Mouse (Mus musculus) neural tube, embryonic 11.5 days (tissue): ENCODE data around the gene Unc13a. TPM values are rescaled to one million over a fixed set of nuclear protein-coding genes. Genes with fewer than 3 reads are reported as not detected.

Experiments
- ATAC-seq: fragments of 200-750 bp; cut with Nextera tagmentation; 2 replicates; pipeline ENCODE4 v1.8.0; 2017; ENCODE audit warnings: moderate number of reproducible peaks, mild to moderate bottlenecking, moderate TSS enrichment, moderate library complexity; ENCODE audit not compliant: insufficient read depth, low FRiP score, low TSS enrichment
- DNase-seq: peaks from one replicate; pipeline ENCODE4 v3.0.0-alpha.2; 2015; ENCODE audit warnings: low spot score
- H3K27ac ChIP-seq: fragments of 300-500 bp; sonication (generic); 2 replicates; pipeline ENCODE4 v1.5.1; 2014; ENCODE audit warnings: low read depth, mild to moderate bottlenecking, low read length
- H3K27me3 ChIP-seq: fragments of 300-500 bp; sonication (generic); 2 replicates; pipeline ENCODE4 v1.6.1; 2014; ENCODE audit warnings: mild to moderate bottlenecking, low read length, mixed read lengths; ENCODE audit not compliant: control insufficient read depth, insufficient read depth
- H3K36me3 ChIP-seq: fragments of 300-500 bp; sonication (generic); 2 replicates; pipeline ENCODE4 v1.6.1; 2014; ENCODE audit warnings: mild to moderate bottlenecking, low read length, moderate library complexity, mixed read lengths; ENCODE audit not compliant: control insufficient read depth, insufficient read depth
- H3K4me1 ChIP-seq: fragments of 300-500 bp; sonication (generic); 2 replicates; pipeline ENCODE4 v1.6.1; 2014; ENCODE audit warnings: low read length, mixed read lengths; ENCODE audit not compliant: control insufficient read depth, insufficient read depth
- H3K4me2 ChIP-seq: fragments of 300-500 bp; sonication (generic); 2 replicates; pipeline ENCODE4 v1.6.1; 2014; ENCODE audit warnings: low read depth, mild to moderate bottlenecking, moderate library complexity
- H3K4me3 ChIP-seq: fragments of 300-500 bp; sonication (generic); 2 replicates; pipeline ENCODE4 v1.5.1; 2014; ENCODE audit warnings: low read depth, low read length
- H3K9ac ChIP-seq: fragments of 300-500 bp; sonication (generic); 2 replicates; pipeline ENCODE4 v1.6.1; 2014; ENCODE audit warnings: mild to moderate bottlenecking, low read length
- H3K9me3 ChIP-seq: fragments of 300-500 bp; sonication (generic); 2 replicates; pipeline ENCODE4 v1.6.1; 2016; ENCODE audit warnings: low read length; ENCODE audit not compliant: control insufficient read depth
- WGBS: fragments of 180-500 bp; shearing (Covaris S2); extraction: QIAGEN DNeasy Blood & Tissue Kit; methylation state at CpG from one replicate; pipeline ENCODE4 v1.1.7; 2014; 5-methylcytosine and 5-hydroxymethylcytosine counted together
- polyA plus RNA-seq: library from polyadenylated mRNA; unstranded; fragments of >200 nt; fragmentation: Nextera tagmentation; extraction: Ambion mirVana; gene quantifications from 2 replicates; pipeline ENCODE4 v1.2.1, GENCODE M21; 2014

The Unc13a gene
- polyA plus RNA-seq, 1 experiment from 2014 or later, result 7.7 TPM

DNA sequence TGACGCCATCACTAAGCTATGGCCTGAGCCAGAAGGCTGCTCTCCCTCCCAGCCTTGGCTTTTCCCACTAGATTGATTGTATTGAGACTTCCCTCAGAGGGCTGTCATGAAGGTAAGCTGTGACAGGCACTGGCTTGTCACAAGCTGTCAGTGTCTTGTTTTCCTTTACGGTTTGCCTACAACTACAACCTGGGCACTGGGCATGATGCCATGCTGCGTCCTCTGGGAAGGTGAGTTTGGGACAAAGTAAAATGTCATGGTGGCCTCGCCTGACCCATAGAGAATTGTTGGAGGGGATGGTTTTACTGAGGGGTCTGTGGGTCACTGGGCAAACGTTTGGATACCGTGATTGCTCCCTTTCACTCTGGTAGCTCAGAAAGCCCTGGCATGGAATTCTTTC lies 33.2 kb downstream of the Unc13a start:
- H3K27me3 ChIP-seq, result peaks cover 11% of the 10 kb centered on the region
- no peak overlapping the region for H3K4me3 ChIP-seq
- H3K9ac ChIP-seq, result no peak overlapping the region
- no peaks in the 10 kb centered on the region for H3K9me3 ChIP-seq
- H3K4me2 ChIP-seq, result no peak overlapping the region
- peaks cover 2% of the 10 kb centered on the region; the same call in 1 of the 2 replicates for H3K36me3 ChIP-seq
- WGBS, result 73% methylated on average over 6 of the region's 6 CpGs
- no peak for DNase-seq
- H3K4me1 ChIP-seq, result no peaks in the 10 kb centered on the region
- no peak overlapping the region for H3K27ac ChIP-seq
- no peak for ATAC-seq

DNA sequence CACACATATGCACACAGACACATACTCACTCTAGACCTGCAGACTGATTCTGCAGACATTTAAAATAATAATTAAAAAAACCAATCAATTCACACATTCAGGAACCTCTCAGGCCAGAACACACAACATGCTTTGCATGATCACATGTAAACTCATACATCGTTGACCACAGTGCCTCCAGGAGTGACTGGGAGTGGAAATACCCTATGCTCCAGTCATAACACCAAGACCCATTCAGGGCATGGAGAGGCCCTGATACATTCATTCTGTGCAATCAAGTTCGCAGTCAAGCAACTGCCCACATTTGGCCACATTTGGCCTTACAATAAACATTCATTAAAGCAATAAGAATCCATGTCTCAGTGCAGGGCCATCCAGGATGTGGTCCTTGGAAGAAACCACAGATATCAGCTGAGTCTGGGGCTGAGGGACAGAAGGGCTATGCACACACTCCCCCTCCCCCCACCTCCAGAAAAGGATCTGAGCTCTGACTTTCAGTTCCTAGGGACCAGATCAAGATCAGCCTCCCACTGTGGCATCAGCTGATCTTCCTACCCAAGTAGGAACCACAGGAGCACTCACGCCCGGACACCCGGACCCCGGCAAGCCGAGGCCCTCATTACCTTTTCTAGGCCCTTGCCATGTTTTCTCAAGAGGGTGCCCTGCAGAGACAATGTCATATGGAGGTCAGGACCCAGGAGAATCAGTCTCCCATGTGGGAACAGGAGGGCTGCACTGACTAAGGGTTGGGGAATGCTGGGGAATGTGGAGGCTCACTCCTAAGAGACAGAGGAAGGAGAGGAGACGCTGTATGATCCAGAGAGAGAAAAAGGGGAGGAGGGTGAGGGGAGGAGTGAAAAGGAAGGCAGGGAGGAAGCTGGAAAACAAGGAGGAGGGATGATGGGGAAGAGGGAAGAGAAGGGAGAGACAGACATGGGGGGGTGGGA lies 34.1 kb downstream of the Unc13a start:
- H3K36me3 ChIP-seq, result peaks cover 2% of the 10 kb centered on the region; the same call in 1 of the 2 replicates
- H3K4me2 ChIP-seq, result no peak overlapping the region
- H3K9me3 ChIP-seq, result peaks cover 7% of the 10 kb centered on the region
- H3K4me3 ChIP-seq, result no peak overlapping the region
- no peak for ATAC-seq
- 64% methylated on average over 8 of the region's 8 CpGs for WGBS
- DNase-seq, result no peak
- no peaks in the 10 kb centered on the region for H3K4me1 ChIP-seq
- no peak overlapping the region for H3K9ac ChIP-seq
- H3K27me3 ChIP-seq, result peaks cover 14% of the 10 kb centered on the region
- H3K27ac ChIP-seq, result no peak overlapping the region

GRCm38 (mm10) chr8:71633981-71634667 lies 37.4 kb downstream of the Unc13a start:
- 0 out of 2 replicates have a peak, but pooled peaks have one; percentile 12 for ATAC-seq
- DNase-seq, result peak; percentile 74

GRCm38 (mm10) chr8:71633164-71633563 lies 38.4 kb downstream of the Unc13a start:
- Histone ChIP-seq H3K27ac (no peak overlapping the region), H3K4me1 (peaks cover 9% of the 10 kb centered on the region), H3K4me2 (no peak overlapping the region), H3K9ac (no peak overlapping the region), H3K4me3 (no peak overlapping the region), H3K36me3 (peaks cover 2% of the 10 kb centered on the region; the same call in 1 of the 2 replicates), H3K9me3 (peaks cover 7% of the 10 kb centered on the region), H3K27me3 (peaks cover 25% of the 10 kb centered on the region)
- no peak for DNase-seq
- ATAC-seq, result no peak
- 11% methylated on average over 19 of the region's 22 CpGs for WGBS

More at GRCm38 (mm10) chr8:71633981-71634667, 37.4 kb downstream of the Unc13a start:
- H3K9me3 ChIP-seq, result peaks cover 7% of the 10 kb centered on the region
- H3K9ac ChIP-seq, result peak overlapping the region; percentile 15; the same call in 1 of the 2 replicates
- peaks cover 9% of the 10 kb centered on the region for H3K4me1 ChIP-seq
- 2% methylated on average over 26 of the region's 26 CpGs for WGBS
- H3K4me2 ChIP-seq, result peak overlapping the region; percentile 25
- H3K4me3 ChIP-seq, result no peak overlapping the region
- peaks cover 25% of the 10 kb centered on the region for H3K27me3 ChIP-seq
- no peak overlapping the region for H3K27ac ChIP-seq
- peaks cover 2% of the 10 kb centered on the region; the same call in 1 of the 2 replicates for H3K36me3 ChIP-seq

- Histone ChIP-seq H3K4me1 (peaks cover 9% of the 10 kb centered on the region), H3K27me3 (peaks cover 25% of the 10 kb centered on the region), H3K4me3 (no peak overlapping the region), H3K9ac (no peak overlapping the region), H3K9me3 (peaks cover 7% of the 10 kb centered on the region), H3K4me2 (no peak overlapping the region), H3K27ac (no peak overlapping the region), H3K36me3 (peaks cover 2% of the 10 kb centered on the region; the same call in 1 of the 2 replicates)
- DNase-seq (no peak), ATAC-seq (no peak)
- WGBS, result 50% methylated on average over 2 of the region's 2 CpGs
Observed at GRCm38 (mm10) chr8:71631897-71632296, 39.7 kb downstream of the Unc13a start.

DNA sequence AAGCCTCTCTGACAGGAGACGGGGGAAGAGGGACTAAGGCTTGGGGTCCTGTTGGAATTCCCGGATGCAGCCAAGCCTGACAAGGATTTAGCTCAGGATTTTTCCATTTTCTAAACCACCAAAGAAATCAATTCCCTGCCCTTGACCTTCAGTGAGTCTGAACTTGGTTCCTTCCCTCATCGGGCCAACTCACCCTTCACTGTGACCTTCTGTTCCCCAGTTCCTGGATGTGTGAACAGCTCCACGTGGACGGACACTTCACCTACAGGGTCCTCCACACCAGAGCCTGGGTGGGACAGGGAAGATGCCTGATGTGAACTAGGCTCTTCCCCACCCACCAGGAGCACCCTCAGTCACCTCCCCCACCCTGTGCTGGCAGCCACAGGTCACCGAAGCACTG lies 40.8 kb downstream of the Unc13a start:
- no peak for DNase-seq
- no peak for ATAC-seq
- Histone ChIP-seq H3K27me3 (peaks cover 25% of the 10 kb centered on the region), H3K4me1 (peaks cover 9% of the 10 kb centered on the region), H3K9me3 (peaks cover 7% of the 10 kb centered on the region), H3K27ac (no peak overlapping the region), H3K9ac (no peak overlapping the region), H3K36me3 (peaks cover 2% of the 10 kb centered on the region; the same call in 1 of the 2 replicates), H3K4me2 (no peak overlapping the region), H3K4me3 (no peak overlapping the region)
- 90% methylated on average over 6 of the region's 6 CpGs for WGBS

DNA sequence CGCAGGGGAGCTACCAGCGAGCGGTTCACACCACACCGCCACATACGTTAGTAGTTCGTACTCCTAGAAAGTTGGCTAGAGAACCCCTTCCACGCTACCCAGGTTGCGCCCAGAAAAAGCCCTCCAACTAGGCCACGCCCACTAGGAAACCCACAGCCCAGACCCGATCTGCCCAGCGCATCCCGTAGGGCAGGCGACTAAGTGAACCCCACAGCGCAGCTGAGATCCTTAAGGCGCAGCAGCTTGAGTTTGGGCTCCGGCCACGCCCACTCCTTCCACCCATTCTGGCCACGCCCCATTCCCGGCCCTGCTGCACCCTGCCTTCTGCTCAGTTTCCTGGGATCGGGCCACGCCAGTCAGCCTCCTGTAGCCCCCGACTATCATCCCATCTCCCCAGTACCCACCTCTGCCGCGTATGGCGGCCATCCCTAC lies 41.8 kb downstream of the Unc13a start:
- Histone ChIP-seq H3K4me1 (peaks cover 9% of the 10 kb centered on the region), H3K4me2 (peak overlapping the region; percentile 85), H3K27ac (no peak overlapping the region), H3K36me3 (peaks cover 2% of the 10 kb centered on the region; the same call in 1 of the 2 replicates), H3K4me3 (peak overlapping the region; percentile 43), H3K9me3 (peaks cover 7% of the 10 kb centered on the region), H3K9ac (peak overlapping the region; percentile 44; the same call in 1 of the 2 replicates), H3K27me3 (peaks cover 22% of the 10 kb centered on the region)
- peak; percentile 28 for ATAC-seq
- DNase-seq, result peak; percentile 65
- 2% methylated on average over 25 of the region's 25 CpGs for WGBS

DNA sequence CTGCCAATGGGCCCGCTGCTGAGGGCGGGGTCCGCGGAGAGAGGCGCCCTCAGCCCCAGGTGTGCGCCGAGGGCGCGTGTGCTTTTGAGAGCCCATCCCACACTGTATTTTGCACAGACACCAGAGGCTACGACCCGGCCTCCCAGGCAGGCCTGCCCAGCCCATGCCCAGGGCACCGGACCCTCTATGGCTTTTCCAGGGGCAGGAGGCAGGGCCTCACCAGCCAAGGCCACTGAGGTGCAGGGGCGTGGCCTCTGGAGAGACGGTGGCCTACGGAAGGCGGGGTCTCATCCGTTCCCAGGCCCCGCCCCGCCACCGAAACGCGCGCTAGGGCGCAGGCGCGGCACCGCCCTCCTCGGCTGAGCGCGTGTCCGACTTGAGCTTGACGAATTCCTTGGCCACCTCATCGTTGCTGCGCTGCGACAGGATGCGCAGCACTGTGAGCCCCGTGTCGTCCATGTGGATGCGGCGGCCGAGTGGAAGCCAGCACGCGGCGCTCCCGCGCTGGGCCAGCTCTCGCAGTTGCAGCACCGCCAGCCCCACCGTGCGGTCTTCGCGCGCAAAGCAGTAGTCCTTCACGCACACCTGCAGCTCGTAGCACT lies 42.4 kb downstream of the Unc13a start:
- Histone ChIP-seq H3K4me3 (peak overlapping the region; percentile 43), H3K27me3 (peaks cover 21% of the 10 kb centered on the region), H3K4me1 (peaks cover 9% of the 10 kb centered on the region), H3K4me2 (peak overlapping the region; percentile 85), H3K27ac (no peak overlapping the region), H3K9me3 (peaks cover 7% of the 10 kb centered on the region), H3K36me3 (peaks cover 2% of the 10 kb centered on the region; the same call in 1 of the 2 replicates), H3K9ac (peak overlapping the region; percentile 62)
- peak; percentile 89 for ATAC-seq
- DNase-seq, result peak; percentile 97
- under 1% methylated on average over 53 of the region's 55 CpGs for WGBS
